Mouse (Mus musculus): Measurements from ENCODE around the gene Glb1l2. TPM values are rescaled to one million over a fixed set of nuclear protein-coding genes. Genes with fewer than 3 reads are reported as not detected.

Glb1l2 gene
- 0.72 and 0.82 TPM in 2 replicates for polyA plus RNA-seq (2012; rRNA removed)

DNA sequence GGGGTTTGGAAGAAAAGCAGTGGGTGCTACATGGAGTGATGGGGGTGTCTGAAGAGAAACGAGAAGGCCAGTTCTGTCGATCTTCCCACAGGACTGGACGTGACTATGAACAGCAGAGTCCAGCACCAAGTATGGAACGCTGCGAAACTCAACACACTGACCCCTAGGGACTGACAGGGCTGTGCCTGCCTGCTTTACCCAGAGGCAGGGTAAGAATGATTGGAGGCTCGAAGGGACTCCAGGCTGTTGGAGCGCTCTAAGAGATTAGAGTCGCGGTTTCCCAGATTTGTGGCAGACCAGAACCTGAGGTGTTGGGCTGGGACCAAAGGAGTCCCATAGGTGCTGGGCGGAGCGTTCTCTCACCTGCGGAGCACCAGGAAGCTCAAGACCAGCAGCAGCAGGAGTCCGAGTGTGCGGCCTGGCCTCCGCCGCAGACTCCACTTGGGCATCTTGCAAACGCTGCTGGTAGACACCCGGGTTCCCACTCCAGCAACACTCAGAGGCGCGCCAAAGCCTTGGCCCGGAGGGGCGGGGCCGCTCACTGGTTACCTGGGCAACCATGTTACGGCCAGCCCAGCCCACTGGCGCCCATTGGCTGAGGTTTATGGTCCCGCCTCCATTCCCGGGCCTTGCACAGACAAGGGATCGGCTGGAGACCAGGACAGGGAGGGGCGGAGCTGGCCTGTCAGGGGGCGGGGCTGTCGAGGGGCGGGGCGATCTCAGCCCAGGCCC lies at the start of gene Glb1l2:
Glb1l2 (minus strand) TSS at position 534 of the 732 bp plus-strand sequence.
- peak; percentile 75 to 78 for DNase-seq (ENCODE audit: extremely low spot score in 1 of 2, low spot score in 1 of 2)

DNA sequence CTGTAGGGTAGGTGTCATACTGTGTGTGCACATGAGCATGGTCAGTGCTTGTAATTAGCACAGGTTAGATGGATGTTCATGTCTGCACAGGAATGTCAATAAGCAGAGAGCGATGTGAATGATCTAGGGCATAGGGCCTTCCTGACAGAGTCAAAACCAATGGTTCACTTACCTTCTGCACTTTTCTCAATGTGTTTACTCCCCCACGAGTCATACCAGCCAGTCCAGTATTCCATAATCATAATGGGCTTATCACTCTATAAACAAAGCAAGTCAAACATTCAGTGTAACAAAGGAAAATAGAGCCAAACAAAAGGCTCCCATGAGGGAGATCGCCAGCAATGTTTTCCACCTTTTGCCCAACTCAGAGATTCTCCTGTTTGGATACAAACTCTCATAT lies 24.8 kb upstream of the Glb1l2 start:
- DNase-seq (ENCODE audit: extremely low spot score in 1 of 2, low spot score in 1 of 2): no peak

DNA sequence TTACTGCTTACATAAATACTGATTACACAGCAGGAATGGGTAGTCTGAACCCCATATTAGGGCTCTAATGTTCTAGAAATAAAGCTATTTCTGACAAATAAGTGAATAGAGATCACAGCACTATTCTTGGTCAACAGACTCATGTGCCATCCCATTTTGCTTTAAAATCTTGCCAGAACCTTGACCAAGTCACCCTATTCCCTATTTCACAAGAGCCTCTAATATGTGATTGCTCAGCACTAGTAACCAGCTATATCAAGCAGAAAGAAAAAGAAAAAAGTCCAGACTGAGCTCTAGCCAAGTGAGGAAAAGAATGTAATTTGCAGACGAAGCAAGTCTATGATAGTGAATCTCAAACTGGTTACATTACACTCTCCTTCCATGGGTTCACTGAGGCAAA lies 13.7 kb upstream of the Glb1l2 start:
- DNase-seq (ENCODE audit: extremely low spot score in 1 of 2, low spot score in 1 of 2): no peak

DNA sequence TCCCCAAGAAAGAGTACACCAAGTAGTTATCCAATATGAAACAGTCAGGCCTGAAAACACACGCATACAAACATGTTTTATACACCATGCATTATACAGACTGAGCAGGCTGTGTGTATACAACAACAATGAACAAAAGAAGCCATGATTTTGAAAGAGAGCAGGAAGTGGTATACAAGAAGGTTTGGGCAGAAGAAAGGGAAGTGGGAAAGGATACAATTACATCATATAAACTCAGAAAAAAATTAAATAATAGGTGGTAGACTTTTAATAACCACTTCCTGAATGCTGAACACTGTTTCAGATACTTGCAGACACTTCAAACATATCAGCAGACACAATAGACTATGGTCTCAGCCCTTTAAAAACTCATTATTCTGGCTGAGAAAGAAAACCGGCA lies 2.5 kb upstream of the Glb1l2 start:
- no peak for DNase-seq (ENCODE audit: extremely low spot score in 1 of 2, low spot score in 1 of 2)

DNA sequence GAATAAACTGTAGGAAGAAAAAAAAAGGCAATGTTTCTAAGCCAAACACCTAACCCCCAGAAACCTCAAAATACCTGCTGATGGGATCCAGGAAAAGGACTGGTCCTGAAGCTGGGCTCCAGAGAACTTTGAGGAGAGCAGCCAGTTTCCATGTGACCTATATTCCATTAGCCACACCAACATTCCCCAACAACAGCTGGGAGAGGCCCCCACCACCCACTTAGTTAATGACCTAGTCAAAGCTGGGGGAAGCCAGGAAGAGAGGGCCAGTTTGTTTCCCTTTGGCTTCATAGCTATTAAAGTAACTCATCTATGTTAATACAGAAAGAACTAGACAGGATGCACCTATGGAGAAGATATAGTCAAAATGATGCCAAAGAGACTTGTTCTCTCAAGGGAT lies 1.9 kb downstream of the Glb1l2 start:
- DNase-seq (ENCODE audit: extremely low spot score in 1 of 2, low spot score in 1 of 2): no peak

DNA sequence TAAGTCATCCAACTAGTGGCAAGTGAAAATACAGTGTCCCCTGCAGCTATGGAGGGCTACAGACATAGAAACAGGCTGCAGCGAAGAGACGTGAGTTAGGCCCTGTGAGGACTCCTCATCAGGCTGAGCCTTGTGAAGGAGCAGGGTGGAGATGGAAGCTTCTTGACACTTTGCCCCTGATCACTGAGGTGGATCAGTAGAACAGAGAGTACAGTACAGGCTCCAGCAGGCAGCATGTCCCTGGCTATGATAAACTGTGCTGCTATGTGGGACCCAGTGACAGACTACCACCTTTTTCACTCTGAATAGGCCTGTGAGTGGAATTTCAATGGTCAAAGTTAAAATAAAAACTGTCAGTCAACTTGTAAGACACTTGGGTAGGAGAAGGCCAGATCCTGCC lies 5.9 kb downstream of the Glb1l2 start:
- DNase-seq (ENCODE audit: extremely low spot score in 1 of 2, low spot score in 1 of 2): no peak

DNA sequence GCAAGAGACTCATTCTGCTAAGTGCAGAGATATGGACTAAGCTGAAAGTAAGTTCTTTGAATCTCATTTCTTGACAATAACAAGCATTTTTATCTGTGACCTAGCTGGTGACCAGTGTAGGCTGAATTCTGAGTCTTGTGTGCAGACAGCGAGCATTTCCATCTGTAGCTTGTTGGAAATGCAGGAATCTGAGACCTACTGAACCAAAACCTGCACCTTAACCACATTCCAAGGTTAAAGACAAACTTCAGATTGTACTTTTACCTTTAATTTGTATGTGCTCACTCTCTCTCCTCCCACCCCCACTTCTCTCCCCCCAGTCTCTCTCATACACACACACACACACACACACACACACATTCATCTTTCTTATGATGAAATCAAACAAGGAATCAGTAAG lies 7.5 kb downstream of the Glb1l2 start:
- DNase-seq (ENCODE audit: extremely low spot score in 1 of 2, low spot score in 1 of 2): no peak

DNA sequence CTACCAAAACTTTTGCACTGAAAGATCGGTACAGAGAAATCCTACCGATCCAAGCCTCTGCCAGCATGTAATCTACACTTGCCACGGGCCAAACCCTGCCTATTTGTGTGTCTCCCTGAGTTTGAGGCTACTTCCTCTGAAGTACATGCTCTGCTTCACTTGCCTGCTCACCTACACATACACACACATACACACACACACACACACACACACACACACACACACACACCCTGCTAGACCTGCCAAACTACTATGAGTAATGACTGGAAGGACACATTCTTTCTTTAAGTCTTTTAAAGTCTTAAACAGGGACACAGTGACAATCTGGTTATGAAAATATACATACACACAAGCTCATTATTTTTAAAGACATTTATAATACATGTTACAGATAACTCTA lies 8.1 kb downstream of the Glb1l2 start:
- DNase-seq (ENCODE audit: extremely low spot score in 1 of 2, low spot score in 1 of 2): no peak

DNA sequence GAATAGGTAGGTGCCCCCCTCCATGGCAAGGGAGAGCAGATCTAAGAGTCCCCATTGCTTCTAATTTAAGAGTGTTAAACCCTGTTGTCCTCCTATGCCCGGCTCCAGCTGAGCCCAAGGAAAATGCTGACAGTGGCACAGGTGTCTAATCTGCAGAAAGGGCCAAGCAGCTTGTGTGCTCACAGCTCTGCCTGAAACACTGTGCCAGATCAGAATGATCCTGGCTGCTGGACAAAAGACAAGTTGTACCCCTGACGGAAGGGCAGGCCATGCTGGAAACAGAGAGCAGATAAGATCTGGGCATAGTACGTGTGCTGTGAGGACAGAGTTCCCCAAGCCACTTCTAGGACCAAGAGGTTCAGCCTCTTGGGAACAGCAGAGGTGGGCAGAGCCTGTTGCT lies 13.4 kb downstream of the Glb1l2 start:
- DNase-seq (ENCODE audit: extremely low spot score in 1 of 2, low spot score in 1 of 2): no peak

DNA sequence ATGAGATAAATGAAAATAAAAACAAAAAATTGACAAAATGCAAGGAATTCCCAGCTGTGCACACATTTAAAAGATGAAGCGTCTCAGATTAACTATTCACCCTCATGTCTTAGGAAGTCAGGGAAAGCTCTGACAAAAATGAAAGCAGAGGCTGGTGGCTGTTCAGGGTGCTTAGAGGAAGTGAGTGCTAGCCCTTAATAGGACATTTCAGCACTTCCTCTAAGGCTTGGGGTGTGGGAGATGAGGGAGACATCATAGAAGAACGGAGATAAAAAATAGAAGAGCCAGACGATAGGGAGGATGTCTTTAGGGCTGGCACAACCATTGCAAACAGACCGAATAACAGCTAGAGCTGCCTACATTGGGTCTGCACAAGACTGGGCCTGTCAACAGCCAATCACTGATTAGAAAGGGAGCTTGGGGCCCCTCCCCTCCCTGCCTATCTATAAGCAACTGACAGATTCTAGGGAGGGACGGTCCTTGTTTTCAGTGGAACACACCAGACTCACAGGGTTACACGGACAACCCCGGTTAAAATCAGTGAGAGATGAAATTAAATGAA lies 22.8 kb downstream of the Glb1l2 start:
- no peak for DNase-seq (ENCODE audit: extremely low spot score in 1 of 2, low spot score in 1 of 2)

DNA sequence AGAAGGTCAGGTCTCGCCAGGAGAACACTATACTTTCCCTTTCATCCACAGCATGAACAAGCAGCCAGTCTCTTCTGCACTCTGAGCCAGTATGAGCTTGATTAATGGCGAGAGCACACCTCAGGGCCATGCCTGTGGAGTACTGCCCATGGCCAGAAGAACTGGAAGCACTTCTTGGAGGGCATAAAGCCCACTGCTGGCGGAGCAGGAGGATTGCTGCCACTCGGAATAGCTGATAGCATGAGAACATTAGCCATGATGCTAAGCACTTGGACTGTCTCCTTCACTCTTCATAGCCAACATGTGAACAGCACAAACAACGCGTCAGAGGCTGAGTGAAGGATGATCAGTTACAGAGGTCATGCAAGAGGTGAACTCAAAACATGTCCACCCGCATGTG lies 27.8 kb downstream of the Glb1l2 start:
- DNase-seq (ENCODE audit: extremely low spot score in 1 of 2, low spot score in 1 of 2): no peak

DNA sequence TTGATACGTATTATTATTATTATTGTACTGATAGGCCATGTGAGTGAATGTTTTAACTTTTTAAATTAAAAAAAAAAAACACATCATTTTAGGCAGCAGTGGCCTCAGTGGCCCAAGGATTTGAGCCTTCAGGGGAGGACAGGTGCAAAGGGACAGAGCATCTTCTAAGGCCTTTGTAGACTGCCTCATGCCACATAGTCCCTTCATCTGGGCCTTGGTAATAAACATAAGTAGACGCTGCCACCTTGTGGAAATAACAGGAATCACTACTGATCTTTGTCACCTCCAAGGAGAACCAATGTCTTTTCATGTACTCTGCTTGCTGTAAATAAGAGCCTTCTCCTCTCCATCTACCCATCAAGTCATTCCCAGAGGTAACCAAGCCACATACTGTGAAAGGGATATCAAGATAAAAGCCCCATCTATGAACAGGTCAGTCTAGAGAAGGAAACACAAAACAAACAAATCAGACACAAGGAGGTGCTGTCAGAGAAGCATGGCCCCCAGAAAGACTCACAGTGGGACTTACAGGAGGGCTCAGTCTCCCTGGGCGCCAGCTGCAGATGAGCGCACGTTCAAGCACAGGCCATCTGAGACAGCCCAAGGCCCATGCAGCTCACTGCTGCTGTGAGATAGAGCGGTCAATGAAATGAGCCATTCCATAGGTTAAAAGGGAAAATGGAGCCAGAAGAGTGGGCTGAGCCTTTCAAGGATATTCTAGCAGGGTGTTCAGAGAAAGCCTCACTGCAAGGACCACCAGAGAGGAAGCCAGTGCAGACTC lies 30.0 kb downstream of the Glb1l2 start:
- DNase-seq (ENCODE audit: extremely low spot score in 1 of 2, low spot score in 1 of 2): peak; percentile 56 to 88

DNA sequence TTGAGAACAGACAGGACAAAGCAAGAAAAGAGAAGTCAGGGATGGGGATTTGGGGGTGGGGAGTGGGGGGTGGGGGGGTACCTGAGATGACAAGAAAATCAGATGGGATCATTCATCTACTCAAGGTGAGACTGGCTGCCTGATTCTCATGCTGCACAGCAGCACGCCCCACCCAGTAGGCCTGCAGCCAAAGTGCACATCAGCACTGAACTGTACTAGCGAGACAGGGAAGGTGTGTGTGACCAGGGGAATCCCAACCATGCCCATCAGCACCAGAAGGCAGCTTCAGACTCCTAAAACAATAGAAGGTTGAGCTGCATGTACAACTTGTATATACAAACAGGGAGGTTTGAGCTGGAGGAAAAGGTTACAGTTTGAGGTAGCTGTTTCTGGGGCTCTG lies 30.6 kb downstream of the Glb1l2 start:
- no peak for DNase-seq (ENCODE audit: extremely low spot score in 1 of 2, low spot score in 1 of 2)

DNA sequence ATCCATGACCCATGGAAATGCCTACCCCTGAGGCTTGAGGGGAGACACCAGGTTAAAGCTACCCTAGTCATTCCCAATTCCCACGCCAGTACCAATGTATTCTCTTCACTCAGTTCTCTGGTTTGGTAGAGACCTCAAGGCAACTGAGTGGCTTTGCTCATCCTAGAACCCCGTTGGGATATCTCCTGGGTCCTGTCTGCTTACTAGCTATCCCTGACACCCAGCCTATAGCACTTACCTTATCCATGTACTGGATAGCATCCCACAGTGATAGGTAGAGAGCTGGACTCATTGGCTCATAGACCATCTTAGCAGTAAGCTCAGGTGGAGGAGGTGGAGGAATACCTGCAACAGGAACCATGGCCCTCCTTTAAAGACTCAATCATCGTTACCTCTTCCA lies 38.1 kb downstream of the Glb1l2 start:
- DNase-seq (ENCODE audit: extremely low spot score in 1 of 2, low spot score in 1 of 2): no peak

DNA sequence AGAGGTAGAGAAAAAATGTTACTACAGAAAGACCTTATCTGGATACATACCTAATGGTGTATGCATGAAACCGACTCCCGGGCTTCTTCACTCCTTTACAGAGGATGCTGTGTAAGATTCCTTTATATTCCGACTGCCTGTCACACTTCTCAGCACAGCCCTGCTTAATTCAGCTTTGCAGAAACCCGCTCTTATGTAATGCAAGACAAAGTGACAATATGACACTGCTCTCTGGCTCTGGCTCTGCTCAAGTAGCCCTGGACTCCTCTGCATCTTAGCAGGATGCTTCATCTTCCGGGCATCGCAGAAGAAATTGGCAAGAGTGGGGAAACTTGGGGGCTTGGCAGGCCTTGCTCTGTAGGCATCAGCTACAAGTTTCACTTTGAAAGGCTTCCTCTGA lies 43.8 kb downstream of the Glb1l2 start:
- no peak for DNase-seq (ENCODE audit: extremely low spot score in 1 of 2, low spot score in 1 of 2)

DNA sequence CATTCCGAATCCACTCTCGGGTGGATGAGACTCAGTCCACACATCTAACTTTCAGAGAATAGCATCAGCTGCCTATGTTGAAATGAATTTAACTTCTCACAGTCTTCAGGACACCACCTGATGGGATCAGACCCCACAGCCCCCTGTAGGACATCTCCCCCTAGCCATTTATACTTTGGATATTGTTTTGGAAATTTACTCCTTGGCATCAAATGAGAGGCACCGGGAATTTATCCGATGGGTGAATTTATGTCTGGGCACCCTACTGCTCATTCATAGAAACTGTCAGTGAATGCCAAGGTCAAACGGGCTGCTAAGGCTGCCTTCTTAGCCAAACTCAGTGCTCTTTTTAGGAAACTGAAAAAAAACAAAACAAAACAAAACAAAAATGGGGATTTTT lies 45.7 kb downstream of the Glb1l2 start:
- DNase-seq (ENCODE audit: extremely low spot score in 1 of 2, low spot score in 1 of 2): no peak

DNA sequence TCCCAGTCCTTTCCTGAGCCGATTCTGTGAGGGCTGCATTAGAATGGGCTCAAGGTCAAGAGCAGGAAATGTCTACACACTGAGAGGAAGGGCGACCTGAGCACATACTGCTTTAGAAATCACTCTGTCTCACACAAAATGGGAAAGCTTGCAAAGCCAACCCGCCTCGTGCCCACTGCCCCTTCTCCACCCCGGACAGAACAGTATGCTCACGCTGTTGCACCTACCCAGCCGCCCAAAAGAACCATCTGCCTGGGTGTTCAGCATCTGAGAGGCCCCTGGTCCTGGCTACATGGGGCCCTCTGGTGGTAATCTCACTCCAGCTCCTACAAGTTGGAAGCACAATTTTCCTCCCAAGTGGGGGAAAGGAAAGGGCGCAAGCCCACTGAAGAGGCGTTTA lies 46.2 kb downstream of the Glb1l2 start:
- peak; percentile 29 to 82 for DNase-seq (ENCODE audit: extremely low spot score in 1 of 2, low spot score in 1 of 2)

DNA sequence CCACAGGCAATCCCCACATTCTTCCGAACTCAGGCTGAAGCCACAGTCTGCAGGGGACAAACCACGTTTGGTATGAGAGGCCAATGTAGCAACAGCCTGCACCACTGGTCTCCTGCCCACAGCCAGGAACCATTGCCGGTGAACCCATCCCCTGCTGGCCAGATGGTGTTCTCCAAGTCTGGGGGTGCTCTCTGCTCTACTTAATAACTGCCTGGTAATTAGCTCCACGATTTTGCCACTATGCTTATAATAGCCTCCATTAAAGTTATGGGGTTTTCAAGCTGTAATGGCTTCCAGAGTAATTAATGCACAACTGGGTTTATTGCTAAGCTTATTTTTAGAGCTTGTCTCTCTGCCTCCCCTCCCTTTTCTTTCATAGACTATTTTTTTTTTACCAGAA lies 57.4 kb downstream of the Glb1l2 start:
- DNase-seq (ENCODE audit: extremely low spot score in 1 of 2, low spot score in 1 of 2): no peak

DNA sequence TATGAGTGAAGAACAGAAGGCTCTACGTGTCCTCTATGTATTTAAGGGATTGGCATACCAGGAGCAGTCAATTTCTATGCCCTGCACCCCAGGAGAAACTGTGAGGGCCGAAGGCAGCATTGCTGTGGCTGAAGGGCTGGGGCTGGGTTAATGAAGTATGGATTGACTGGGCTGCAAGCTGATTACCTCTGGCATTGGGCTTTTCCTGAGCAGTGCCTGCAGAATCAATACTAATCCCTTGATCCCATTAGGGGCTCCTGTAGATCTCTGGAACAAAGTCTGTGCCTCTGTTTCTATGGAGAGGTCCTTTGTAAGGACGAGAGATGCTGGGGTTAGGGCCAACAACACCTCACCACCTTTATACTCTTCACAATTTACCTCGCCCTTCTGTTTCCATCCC lies 59.1 kb downstream of the Glb1l2 start:
- DNase-seq (ENCODE audit: extremely low spot score in 1 of 2, low spot score in 1 of 2): no peak

DNA sequence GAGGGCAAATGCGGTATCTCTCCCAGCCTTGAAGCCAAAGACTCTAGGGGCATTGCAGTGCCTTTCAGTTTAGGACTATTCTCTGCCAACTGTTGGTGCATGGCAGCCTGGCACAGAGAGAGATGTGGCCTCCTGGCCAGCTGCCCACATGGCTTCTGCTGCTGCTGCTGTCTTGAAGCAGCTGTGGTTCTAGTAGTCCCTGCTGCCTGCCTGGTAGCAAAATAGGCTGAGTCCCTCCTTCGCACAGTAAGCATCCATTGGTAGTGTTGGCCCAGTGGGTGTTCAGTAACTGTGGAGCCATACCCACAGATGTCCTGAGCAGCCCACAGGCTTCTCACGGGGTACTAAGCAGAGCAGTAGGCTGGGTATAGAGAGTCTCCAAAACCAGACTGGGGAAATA lies 63.5 kb downstream of the Glb1l2 start:
- peak; percentile 68 to 71 for DNase-seq (ENCODE audit: extremely low spot score in 1 of 2, low spot score in 1 of 2)

DNA sequence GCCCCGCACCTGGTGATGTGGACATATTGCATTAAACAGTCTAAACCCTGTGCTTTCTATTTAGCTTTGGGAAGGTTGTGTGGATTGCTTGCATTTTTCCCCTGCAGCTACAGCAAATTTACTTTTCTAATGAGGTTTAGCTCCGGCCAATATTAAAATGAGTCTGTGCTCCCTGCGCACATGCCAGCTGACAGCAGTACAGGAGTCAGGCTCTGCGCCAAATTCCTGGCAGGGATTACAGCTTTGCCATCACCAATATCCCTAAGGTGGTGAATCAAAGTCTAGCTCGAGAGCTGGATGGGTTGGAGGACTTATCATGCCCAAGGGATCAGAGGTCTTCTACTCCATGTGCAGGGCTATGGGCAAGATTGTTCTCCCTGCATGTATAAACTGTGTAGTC lies 69.2 kb downstream of the Glb1l2 start:
- no peak for DNase-seq (ENCODE audit: extremely low spot score in 1 of 2, low spot score in 1 of 2)

DNA sequence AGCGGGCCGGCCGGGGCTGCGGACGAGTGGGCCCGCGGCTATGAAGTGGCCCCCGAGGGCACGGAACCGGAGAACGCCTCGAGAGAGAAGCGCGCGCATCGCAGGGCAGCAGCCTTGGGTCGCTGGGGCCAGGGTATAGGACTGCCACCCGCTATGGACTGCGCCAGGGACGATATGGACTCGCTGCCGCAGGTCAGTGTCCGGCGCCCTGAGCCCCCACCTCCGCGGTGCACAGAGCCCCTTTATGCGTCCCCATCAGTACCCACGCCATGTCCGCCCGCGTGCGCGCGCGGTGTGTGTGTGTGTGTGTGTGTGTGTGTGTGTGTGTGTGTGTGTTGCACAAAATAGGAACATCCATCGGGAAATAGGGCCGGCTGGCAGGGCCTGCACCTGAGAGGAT lies 72.3 kb downstream of the Glb1l2 start:
- DNase-seq (ENCODE audit: extremely low spot score in 1 of 2, low spot score in 1 of 2): peak in 1 of 2 experiments; percentile 47

Data from frontal cortex, adult 2 months (tissue).